Mouse (Mus musculus): ENCODE measurements at regions not wholly inside any gene's neighbourhood (a gene's known extent, or its start where the extent isn't known, plus 50 kb on each side); places are given as distances from the start of the nearest gene placed in this dataset.

- H3K36me3 ChIP-seq (ENCODE audit: control insufficient read depth, insufficient read depth, low read length) = no peaks in the 10 kb centered on the region
- no peak overlapping the region for H3K27ac ChIP-seq (ENCODE audit: control insufficient read depth, insufficient read depth, low read depth, low read length)
- H3K4me1 ChIP-seq (ENCODE audit: control insufficient read depth, insufficient read depth, low read length) = no peaks in the 10 kb centered on the region
- TF ChIP-seq CTCF (IDR thresholded peaks at IDR 0.05; ENCODE audit: control insufficient read depth, insufficient read depth, insufficient replicate concordance, low read depth, low read length) (no peak), POLR2A (IDR thresholded peaks at IDR 0.05; ENCODE audit: control insufficient read depth, low read depth, low read length) (no peak)
- no peak overlapping the region for H3K4me3 ChIP-seq (ENCODE audit: control insufficient read depth, low read depth, low read length)
- no peaks in the 10 kb centered on the region for H3K27me3 ChIP-seq (ENCODE audit: control insufficient read depth, insufficient read depth, low read length)
Measured at GRCm38 (mm10) chr2:50518371-50519128, 221.9 kb upstream of the Mmadhc start.

DNA sequence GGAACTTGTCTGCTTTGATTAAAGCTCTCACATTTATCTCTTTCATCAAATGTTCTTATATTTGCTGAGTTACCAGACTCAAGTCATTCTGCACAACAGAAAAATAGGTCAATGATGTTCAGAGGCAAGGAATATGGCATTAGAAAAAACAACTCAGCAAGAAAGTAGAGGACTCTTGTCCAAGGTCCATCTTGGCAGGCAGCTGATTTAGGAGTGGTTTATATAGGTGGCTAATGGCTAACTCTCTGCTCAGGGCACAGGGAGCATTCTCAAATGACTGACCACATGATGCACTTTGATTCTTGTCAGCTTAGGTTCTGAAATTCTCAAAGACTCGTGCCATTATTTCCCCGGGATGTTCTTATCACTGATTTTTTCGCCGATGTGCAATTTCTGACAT lies 216.7 kb upstream of the Mmadhc start:
- TF ChIP-seq CTCF (IDR thresholded peaks at IDR 0.05; ENCODE audit: control insufficient read depth, insufficient read depth, insufficient replicate concordance, low read depth, low read length) = no peak
- no peak for TF ChIP-seq POLR2A (IDR thresholded peaks at IDR 0.05; ENCODE audit: control insufficient read depth, low read depth, low read length)
- Histone ChIP-seq H3K27me3 (ENCODE audit: control insufficient read depth, insufficient read depth, low read length) (no peaks in the 10 kb centered on the region), H3K4me3 (ENCODE audit: control insufficient read depth, low read depth, low read length) (no peak overlapping the region), H3K27ac (ENCODE audit: control insufficient read depth, insufficient read depth, low read depth, low read length) (no peak overlapping the region), H3K4me1 (ENCODE audit: control insufficient read depth, insufficient read depth, low read length) (no peaks in the 10 kb centered on the region), H3K36me3 (ENCODE audit: control insufficient read depth, insufficient read depth, low read length) (no peaks in the 10 kb centered on the region)

- H3K36me3 ChIP-seq (ENCODE audit: control insufficient read depth, insufficient read depth, low read length) = no peaks in the 10 kb centered on the region
- TF ChIP-seq POLR2A (IDR thresholded peaks at IDR 0.05; ENCODE audit: control insufficient read depth, low read depth, low read length) = no peak
- H3K4me1 ChIP-seq (ENCODE audit: control insufficient read depth, insufficient read depth, low read length) = no peaks in the 10 kb centered on the region
- H3K4me3 ChIP-seq (ENCODE audit: control insufficient read depth, low read depth, low read length) = no peak overlapping the region
- no peaks in the 10 kb centered on the region for H3K27me3 ChIP-seq (ENCODE audit: control insufficient read depth, insufficient read depth, low read length)
- H3K27ac ChIP-seq (ENCODE audit: control insufficient read depth, insufficient read depth, low read depth, low read length) = no peak overlapping the region
Measured at GRCm38 (mm10) chr2:50498713-50499112, 202.1 kb upstream of the Mmadhc start.

DNA sequence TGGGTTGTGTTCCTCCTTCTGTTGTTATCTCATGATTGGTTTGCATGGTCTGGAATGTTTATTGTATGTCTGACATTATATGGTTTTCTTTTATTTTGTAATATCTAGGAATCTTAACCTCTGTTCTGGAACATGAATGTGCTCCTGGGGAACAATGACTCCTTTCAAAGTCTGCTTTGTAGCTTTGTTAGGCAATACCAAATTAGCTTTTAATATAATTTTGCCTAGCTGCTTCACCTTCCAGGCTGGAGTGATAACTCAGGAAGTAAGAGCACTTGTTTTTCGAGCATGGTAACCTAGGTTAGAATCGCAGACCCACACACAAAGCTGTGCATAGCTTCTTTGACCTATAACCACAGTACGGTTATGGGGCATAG lies 199.4 kb upstream of the Mmadhc start:
- TF ChIP-seq CTCF (IDR thresholded peaks at IDR 0.05; ENCODE audit: control insufficient read depth, insufficient read depth, insufficient replicate concordance, low read depth, low read length) = no peak
- TF ChIP-seq POLR2A (IDR thresholded peaks at IDR 0.05; ENCODE audit: control insufficient read depth, low read depth, low read length) = no peak
- H3K4me3 ChIP-seq (ENCODE audit: control insufficient read depth, low read depth, low read length) = no peak overlapping the region
- H3K27ac ChIP-seq (ENCODE audit: control insufficient read depth, insufficient read depth, low read depth, low read length) = no peak overlapping the region
- H3K36me3 ChIP-seq (ENCODE audit: control insufficient read depth, insufficient read depth, low read length) = no peaks in the 10 kb centered on the region
- no peaks in the 10 kb centered on the region for H3K4me1 ChIP-seq (ENCODE audit: control insufficient read depth, insufficient read depth, low read length)
- no peaks in the 10 kb centered on the region for H3K27me3 ChIP-seq (ENCODE audit: control insufficient read depth, insufficient read depth, low read length)

DNA sequence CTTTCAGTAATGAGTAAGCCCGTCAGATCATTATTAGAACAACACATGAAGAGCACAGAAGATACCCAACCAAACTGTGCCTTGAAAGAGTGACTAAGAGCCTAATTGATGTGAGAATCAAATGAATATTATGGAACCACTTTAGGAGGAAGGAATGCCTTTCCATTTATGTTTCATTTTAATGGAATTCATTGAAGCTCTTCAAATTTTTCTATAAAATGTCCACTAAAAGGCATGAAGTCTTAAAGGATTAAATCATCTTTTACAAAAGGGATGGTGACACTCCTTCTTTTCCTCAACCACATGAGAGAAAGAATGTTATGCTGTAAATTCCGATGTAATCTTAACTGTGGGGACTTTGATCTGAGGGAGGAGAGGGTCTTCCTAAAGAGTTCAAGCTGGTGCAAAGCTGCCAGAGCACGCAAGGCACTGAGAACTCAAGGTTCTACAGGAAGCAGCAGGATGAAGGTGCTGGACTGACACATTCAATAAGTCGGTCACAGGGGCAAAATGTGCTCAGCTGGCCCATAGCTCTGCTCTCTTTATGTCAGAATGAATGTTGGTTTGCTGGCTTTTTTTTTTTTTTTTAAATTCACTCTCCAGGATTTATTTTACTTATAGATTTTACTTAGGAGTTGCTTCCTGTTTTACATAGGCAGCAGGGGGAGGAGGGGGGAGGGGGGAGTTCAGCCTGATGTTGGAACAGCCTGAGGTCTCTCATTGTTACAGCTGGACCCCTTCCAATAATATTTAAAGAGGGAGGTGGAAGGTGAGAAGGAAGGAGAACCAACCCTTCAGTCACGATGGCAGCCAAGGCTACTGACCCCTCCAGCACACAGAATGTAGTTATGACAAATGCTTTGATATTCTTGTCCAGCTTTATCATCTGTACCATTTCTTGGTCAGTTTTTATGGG lies 198.8 kb upstream of the Mmadhc start:
- Histone ChIP-seq H3K27ac (ENCODE audit: control insufficient read depth, insufficient read depth, low read depth, low read length) (no peak overlapping the region), H3K4me3 (ENCODE audit: control insufficient read depth, low read depth, low read length) (no peak overlapping the region), H3K27me3 (ENCODE audit: control insufficient read depth, insufficient read depth, low read length) (no peaks in the 10 kb centered on the region), H3K36me3 (ENCODE audit: control insufficient read depth, insufficient read depth, low read length) (no peaks in the 10 kb centered on the region), H3K4me1 (ENCODE audit: control insufficient read depth, insufficient read depth, low read length) (no peaks in the 10 kb centered on the region)
- TF ChIP-seq CTCF (IDR thresholded peaks at IDR 0.05; ENCODE audit: control insufficient read depth, insufficient read depth, insufficient replicate concordance, low read depth, low read length) (no peak), POLR2A (IDR thresholded peaks at IDR 0.05; ENCODE audit: control insufficient read depth, low read depth, low read length) (no peak)

DNA sequence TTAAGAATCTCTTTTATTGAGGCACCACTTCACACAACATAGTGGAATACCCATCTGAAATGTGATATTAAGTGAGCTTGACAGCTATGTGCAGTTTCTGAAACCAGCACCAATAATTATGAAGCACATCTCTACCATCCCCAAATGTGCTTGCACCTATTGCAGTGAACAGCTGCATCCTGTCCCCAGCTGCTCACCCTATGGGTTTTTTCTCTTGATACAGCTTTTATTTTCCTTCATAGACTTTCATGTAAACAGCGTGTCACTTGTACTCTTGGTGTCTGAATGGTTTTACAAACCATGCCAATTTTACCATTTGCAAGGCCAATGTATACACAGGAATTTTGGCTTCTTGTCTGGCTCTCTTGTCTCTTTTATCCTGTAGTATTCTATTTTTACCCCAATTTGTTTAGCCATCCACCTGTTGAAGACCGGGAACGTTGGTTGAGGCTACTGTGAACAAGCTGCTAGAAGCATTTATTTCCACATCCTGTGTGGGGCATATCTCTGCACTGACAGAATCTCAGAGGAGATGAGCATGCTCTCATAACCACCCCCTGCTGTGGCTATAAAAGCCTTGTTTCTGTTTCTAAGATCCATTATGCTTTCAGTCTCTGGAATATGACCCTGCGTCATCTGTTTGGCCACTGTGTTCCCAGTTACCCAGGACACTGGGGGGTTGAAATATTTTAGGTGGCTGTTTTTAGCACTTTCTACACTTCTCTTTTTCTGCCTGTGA lies 197.2 kb upstream of the Mmadhc start:
- TF ChIP-seq POLR2A (IDR thresholded peaks at IDR 0.05; ENCODE audit: control insufficient read depth, low read depth, low read length) = no peak
- Histone ChIP-seq H3K36me3 (ENCODE audit: control insufficient read depth, insufficient read depth, low read length) (no peaks in the 10 kb centered on the region), H3K27ac (ENCODE audit: control insufficient read depth, insufficient read depth, low read depth, low read length) (no peak overlapping the region)

DNA sequence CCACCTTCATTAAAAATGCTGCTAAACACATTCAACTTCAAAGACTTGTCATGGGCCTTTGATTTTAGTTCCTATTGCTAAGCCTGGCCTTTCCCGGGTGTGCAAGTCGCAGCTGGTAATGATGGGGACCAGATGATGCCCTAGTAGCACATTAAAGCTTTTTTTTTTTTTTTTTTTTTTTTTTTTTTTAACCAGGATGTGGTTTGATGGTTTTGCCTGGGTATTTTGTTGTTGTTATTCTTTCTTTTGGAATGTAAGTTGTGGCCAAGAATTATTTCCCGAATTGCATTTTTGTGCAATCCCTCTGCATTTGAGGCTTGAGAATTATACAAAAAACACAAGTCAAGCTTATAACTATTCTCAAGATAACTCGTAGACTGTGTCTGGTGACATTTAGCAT lies 167.2 kb upstream of the Mmadhc start:
- Histone ChIP-seq H3K27ac (ENCODE audit: control insufficient read depth, insufficient read depth, low read depth, low read length) (no peak overlapping the region), H3K27me3 (ENCODE audit: control insufficient read depth, insufficient read depth, low read length) (no peaks in the 10 kb centered on the region), H3K4me1 (ENCODE audit: control insufficient read depth, insufficient read depth, low read length) (no peaks in the 10 kb centered on the region), H3K36me3 (ENCODE audit: control insufficient read depth, insufficient read depth, low read length) (no peaks in the 10 kb centered on the region), H3K4me3 (ENCODE audit: control insufficient read depth, low read depth, low read length) (no peak overlapping the region)
- no peak for TF ChIP-seq POLR2A (IDR thresholded peaks at IDR 0.05; ENCODE audit: control insufficient read depth, low read depth, low read length)
- no peak for TF ChIP-seq CTCF (IDR thresholded peaks at IDR 0.05; ENCODE audit: control insufficient read depth, insufficient read depth, insufficient replicate concordance, low read depth, low read length)

More for the DNA sequence above, 197.2 kb upstream of the Mmadhc start:
- Histone ChIP-seq H3K4me3 (ENCODE audit: control insufficient read depth, low read depth, low read length) (no peak overlapping the region), H3K4me1 (ENCODE audit: control insufficient read depth, insufficient read depth, low read length) (no peaks in the 10 kb centered on the region), H3K27me3 (ENCODE audit: control insufficient read depth, insufficient read depth, low read length) (no peaks in the 10 kb centered on the region)

Measured in testis, adult 2 months (tissue).